Mouse (Mus musculus): ENCODE measurements around the gene Ints11. TPM values are rescaled to one million over a fixed set of nuclear protein-coding genes. Genes with fewer than 3 reads are reported as not detected.

Gene Ints11
- polyA plus RNA-seq, 1 experiment from 2014 or later = 60.7 TPM

GRCm38 (mm10) chr4:155908751-155909150 lies 39.4 kb downstream of the Ints11 start:
- Histone ChIP-seq H3K9me3 (no peaks in the 10 kb centered on the region), H3K4me3 (replicated peaks) (no peak overlapping the region), H3K9ac (no peak overlapping the region), H3K27me3 (replicated peaks) (no peaks in the 10 kb centered on the region), H3K27ac (no peak overlapping the region), H3K4me1 (no peaks in the 10 kb centered on the region), H3K36me3 (peaks cover 8% of the 10 kb centered on the region), H3K4me2 (no peak overlapping the region)
- WGBS = 80% methylated on average over 4 of the region's 4 CpGs
- ATAC-seq (ENCODE audit: insufficient read depth, low FRiP score, low read depth) = no peak

- H3K36me3 ChIP-seq = no peaks in the 10 kb centered on the region
- 58% methylated on average over 1 of the region's 1 CpGs for WGBS
- no peaks in the 10 kb centered on the region for H3K27me3 ChIP-seq (replicated peaks)
- H3K27ac ChIP-seq = no peak overlapping the region
- no peak overlapping the region for H3K4me3 ChIP-seq (replicated peaks)
- ATAC-seq (ENCODE audit: insufficient read depth, low FRiP score, low read depth) = no peak
- H3K9me3 ChIP-seq = no peaks in the 10 kb centered on the region
- no peak overlapping the region for H3K9ac ChIP-seq
- no peak overlapping the region for H3K4me2 ChIP-seq
- H3K4me1 ChIP-seq = no peaks in the 10 kb centered on the region
Measured at GRCm38 (mm10) chr4:155932031-155932430, 62.7 kb downstream of the Ints11 start.

Small RNAs within 50 kb of the gene (microRNA-seq; reads per million reads assigned to microRNA genes)
- gene Gm22991 = not detected

Other genes with a start within 250 kb of the Ints11 start
- 56.7 and 59.8 TPM in 2 replicates for gene Cdk11b, start 244.7 kb upstream of the Ints11 start, polyA plus RNA-seq (2015; fragmentation: Nextera tagmentation; extraction: Ambion mirVana)
- not detected in 2 replicates for gene Gm10563, start 224.1 kb upstream of the Ints11 start, polyA plus RNA-seq (2015; fragmentation: Nextera tagmentation; extraction: Ambion mirVana)
- 39.6 and 42.0 TPM in 2 replicates for gene Mmp23, start 216.2 kb upstream of the Ints11 start, polyA plus RNA-seq (2015; fragmentation: Nextera tagmentation; extraction: Ambion mirVana)
- 23.3 and 24.1 TPM in 2 replicates for gene Mib2, start 200.3 kb upstream of the Ints11 start, polyA plus RNA-seq (2015; fragmentation: Nextera tagmentation; extraction: Ambion mirVana)
- 9.0 and 10.0 TPM in 2 replicates for gene Fndc10, start 175.2 kb upstream of the Ints11 start, polyA plus RNA-seq (2015; fragmentation: Nextera tagmentation; extraction: Ambion mirVana)
- gene Ssu72, start 164.7 kb upstream of the Ints11 start, polyA plus RNA-seq (2015; fragmentation: Nextera tagmentation; extraction: Ambion mirVana) = 141 and 152 TPM in 2 replicates
- gene Tmem240, start 134.7 kb upstream of the Ints11 start, polyA plus RNA-seq (2015; fragmentation: Nextera tagmentation; extraction: Ambion mirVana) = 0.80 and 0.85 TPM in 2 replicates
- 110 and 114 TPM in 2 replicates for gene Atad3a, start 108.5 kb upstream of the Ints11 start, polyA plus RNA-seq (2015; fragmentation: Nextera tagmentation; extraction: Ambion mirVana)
- gene Vwa1, start 94.8 kb upstream of the Ints11 start, polyA plus RNA-seq (2015; fragmentation: Nextera tagmentation; extraction: Ambion mirVana) = 27.6 and 28.2 TPM in 2 replicates
- 0.55 and 0.89 TPM in 2 replicates for gene Tmem88b, start 83.7 kb upstream of the Ints11 start, polyA plus RNA-seq (2015; fragmentation: Nextera tagmentation; extraction: Ambion mirVana)
- 0.22 TPM in 1 of 2 replicates, not detected in the other for gene Ankrd65, start 79.1 kb upstream of the Ints11 start, polyA plus RNA-seq (2015; fragmentation: Nextera tagmentation; extraction: Ambion mirVana)
- 195 and 219 TPM in 2 replicates for gene Mrpl20, start 66.7 kb upstream of the Ints11 start, polyA plus RNA-seq (2015; fragmentation: Nextera tagmentation; extraction: Ambion mirVana)
- 166 and 167 TPM in 2 replicates for gene Ccnl2, start 57.1 kb upstream of the Ints11 start, polyA plus RNA-seq (2015; fragmentation: Nextera tagmentation; extraction: Ambion mirVana)
- gene Aurkaip1, start 38.3 kb upstream of the Ints11 start, polyA plus RNA-seq (2015; fragmentation: Nextera tagmentation; extraction: Ambion mirVana) = 138 and 157 TPM in 2 replicates
- 110 and 121 TPM in 2 replicates for gene Mxra8, start 29.9 kb upstream of the Ints11 start, polyA plus RNA-seq (2015; fragmentation: Nextera tagmentation; extraction: Ambion mirVana)
- 13.7 and 16.0 TPM in 2 replicates for gene Dvl1, start 22.1 kb upstream of the Ints11 start, polyA plus RNA-seq (2015; fragmentation: Nextera tagmentation; extraction: Ambion mirVana)
- gene Tas1r3, start 6.2 kb upstream of the Ints11 start, polyA plus RNA-seq (2015; fragmentation: Nextera tagmentation; extraction: Ambion mirVana) = 0.30 and 0.50 TPM in 2 replicates
- 14.7 and 15.7 TPM in 2 replicates for gene Cptp, start 106 bp upstream of the Ints11 start, polyA plus RNA-seq (2015; fragmentation: Nextera tagmentation; extraction: Ambion mirVana)
- gene Pusl1, start 22.2 kb downstream of the Ints11 start, polyA plus RNA-seq (2015; fragmentation: Nextera tagmentation; extraction: Ambion mirVana) = 51.2 and 51.9 TPM in 2 replicates
- 17.0 and 17.5 TPM in 2 replicates for gene Acap3, start 22.3 kb downstream of the Ints11 start, polyA plus RNA-seq (2015; fragmentation: Nextera tagmentation; extraction: Ambion mirVana)
- gene Ube2j2, start 74.3 kb downstream of the Ints11 start, polyA plus RNA-seq (2015; fragmentation: Nextera tagmentation; extraction: Ambion mirVana) = 100 and 102 TPM in 2 replicates
- 46.2 and 49.1 TPM in 2 replicates for gene C1qtnf12, start 92.8 kb downstream of the Ints11 start, polyA plus RNA-seq (2015; fragmentation: Nextera tagmentation; extraction: Ambion mirVana)
- gene B3galt6, start 123.1 kb downstream of the Ints11 start, polyA plus RNA-seq (2015; fragmentation: Nextera tagmentation; extraction: Ambion mirVana) = 14.4 and 14.6 TPM in 2 replicates
- gene Sdf4, start 123.3 kb downstream of the Ints11 start, polyA plus RNA-seq (2015; fragmentation: Nextera tagmentation; extraction: Ambion mirVana) = 154 and 168 TPM in 2 replicates
- 0.64 and 1.1 TPM in 2 replicates for gene Tnfrsf4, start 144.3 kb downstream of the Ints11 start, polyA plus RNA-seq (2015; fragmentation: Nextera tagmentation; extraction: Ambion mirVana)
- gene Tnfrsf18, start 156.6 kb downstream of the Ints11 start, polyA plus RNA-seq (2015; fragmentation: Nextera tagmentation; extraction: Ambion mirVana) = 2.3 and 2.5 TPM in 2 replicates
- gene Ttll10, start 189.9 kb downstream of the Ints11 start, polyA plus RNA-seq (2015; fragmentation: Nextera tagmentation; extraction: Ambion mirVana) = 4.1 and 5.0 TPM in 2 replicates
- 27.3 and 29.9 TPM in 2 replicates for gene 9430015G10Rik, start 240.4 kb downstream of the Ints11 start, polyA plus RNA-seq (2015; fragmentation: Nextera tagmentation; extraction: Ambion mirVana)

Measured in stomach, embryonic 15.5 days (tissue).